Mouse (Mus musculus): ENCODE data around the gene Abcc12.

DNA sequence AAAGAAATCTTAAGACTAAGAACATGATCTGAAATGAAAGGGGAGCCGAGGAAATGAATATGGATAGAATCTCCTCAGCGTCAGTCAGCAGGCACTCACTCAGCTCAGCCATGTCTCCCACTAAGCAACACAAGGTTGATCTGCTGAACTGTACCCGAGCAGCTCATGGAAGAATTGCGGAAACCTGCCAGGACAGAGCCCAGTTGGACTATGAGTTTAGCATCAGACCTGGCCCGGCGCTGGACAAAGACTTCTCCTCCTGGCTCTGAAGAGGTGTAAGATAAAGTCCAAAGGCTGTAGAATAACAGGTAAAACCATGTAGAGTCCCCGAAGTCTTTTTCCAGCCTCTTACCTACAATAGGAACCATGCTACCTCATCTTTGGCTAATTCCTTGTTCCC is 17.2 kb upstream of the Abcc12 start:
- TF ChIP-seq CHD2 (IDR thresholded peaks at IDR 0.05; ENCODE audit: low read depth, low read length), result no peak
- no peak for TF ChIP-seq MAFK (IDR thresholded peaks at IDR 0.05; ENCODE audit: insufficient read depth, low read depth, low read length)
- TF ChIP-seq ZC3H11A (IDR thresholded peaks at IDR 0.05; ENCODE audit: borderline replicate concordance, low read depth, low read length), result no peak

Data from ES-E14 (cell line).